Mouse (Mus musculus) erythroblast, embryonic 14.5 days (primary cell): ENCODE data around the gene E130309D02Rik. TPM values are rescaled to one million over a fixed set of nuclear protein-coding genes. Genes with fewer than 3 reads are reported as not detected.

Experiments
- H3K27me3 ChIP-seq: 2 replicates; pipeline ENCODE4 v1.6.1; 2012; ENCODE audit warnings: inconsistent platforms; ENCODE audit not compliant: control insufficient read depth
- H3K36me3 ChIP-seq: 2 replicates; pipeline ENCODE4 v1.6.1; 2012; ENCODE audit warnings: mild to moderate bottlenecking, inconsistent platforms; ENCODE audit not compliant: control insufficient read depth
- H3K4me1 ChIP-seq: 2 replicates; pipeline ENCODE4 v1.6.1; 2012; ENCODE audit warnings: inconsistent platforms; ENCODE audit not compliant: control insufficient read depth
- H3K4me3 ChIP-seq: replicated peaks from 2 replicates; pipeline ENCODE3; 2012; ENCODE audit warnings: moderate library complexity, mild to moderate bottlenecking, inconsistent platforms
- H3K9me3 ChIP-seq: 2 replicates; pipeline ENCODE4 v1.6.1; 2012; ENCODE audit warnings: low read length, inconsistent platforms, mixed read lengths; ENCODE audit not compliant: control insufficient read depth
- GATA1 ChIP-seq: IDR thresholded peaks from 2 replicates; pipeline ENCODE4 v1.6.1; 2012; ENCODE audit warnings: low read length, inconsistent platforms, mixed read lengths
- TAL1 ChIP-seq: IDR thresholded peaks from 3 replicates; pipeline ENCODE4 v1.6.1; 2012; ENCODE audit warnings: low read length, inconsistent platforms, mixed read lengths
- polyA plus RNA-seq: library from polyadenylated mRNA; stranded (reverse); fragments of >175 nt; gene quantifications from 2 replicates; pipeline ENCODE4 v1.2.3, GENCODE M21; 2012

Gene E130309D02Rik
- polyA plus RNA-seq, 1 experiment = 10.0 TPM

DNA sequence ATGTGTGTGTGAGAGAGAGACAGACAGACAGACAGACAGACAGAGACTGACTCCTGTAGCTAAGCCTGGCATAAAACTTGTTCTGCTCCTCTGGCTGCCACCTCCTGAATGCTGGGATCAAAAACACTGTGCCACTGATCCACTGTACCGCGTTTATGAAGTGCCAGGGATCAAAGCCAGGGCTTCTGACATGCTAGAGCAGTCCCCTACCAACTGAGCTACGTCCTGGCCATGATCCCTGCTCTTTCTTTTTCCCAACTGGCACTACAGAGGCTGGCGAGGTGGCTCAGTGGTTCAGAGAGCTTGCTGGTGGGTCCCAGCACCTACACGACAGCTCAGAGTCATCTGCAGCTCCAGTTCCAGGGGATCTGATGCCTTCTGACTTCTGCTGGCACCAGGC is 39.4 kb downstream of the E130309D02Rik start:
- no peaks in the 10 kb centered on the region for H3K36me3 ChIP-seq
- H3K27me3 ChIP-seq = peaks cover 26% of the 10 kb centered on the region
- no peaks in the 10 kb centered on the region for H3K9me3 ChIP-seq
- no peak for TF ChIP-seq GATA1
- no peak for TF ChIP-seq TAL1
- H3K4me1 ChIP-seq = no peaks in the 10 kb centered on the region; the same call in 1 of the 2 replicates
- H3K4me3 ChIP-seq = no peak overlapping the region

- Histone ChIP-seq H3K36me3 (no peaks in the 10 kb centered on the region), H3K4me1 (peaks cover 12% of the 10 kb centered on the region), H3K9me3 (no peaks in the 10 kb centered on the region), H3K4me3 (no peak overlapping the region), H3K27me3 (peaks cover 45% of the 10 kb centered on the region)
- TF ChIP-seq TAL1 (no peak), GATA1 (no peak)
These were observed 42.4 kb downstream of the E130309D02Rik start for GRCm38 (mm10) chr5:143272540-143273330.

- Histone ChIP-seq H3K36me3 (no peaks in the 10 kb centered on the region), H3K9me3 (no peaks in the 10 kb centered on the region), H3K4me1 (peaks cover 12% of the 10 kb centered on the region), H3K27me3 (peaks cover 39% of the 10 kb centered on the region), H3K4me3 (no peak overlapping the region)
- TF ChIP-seq GATA1 = no peak
- no peak for TF ChIP-seq TAL1
These were observed 43.1 kb downstream of the E130309D02Rik start for GRCm38 (mm10) chr5:143272108-143272507.

DNA sequence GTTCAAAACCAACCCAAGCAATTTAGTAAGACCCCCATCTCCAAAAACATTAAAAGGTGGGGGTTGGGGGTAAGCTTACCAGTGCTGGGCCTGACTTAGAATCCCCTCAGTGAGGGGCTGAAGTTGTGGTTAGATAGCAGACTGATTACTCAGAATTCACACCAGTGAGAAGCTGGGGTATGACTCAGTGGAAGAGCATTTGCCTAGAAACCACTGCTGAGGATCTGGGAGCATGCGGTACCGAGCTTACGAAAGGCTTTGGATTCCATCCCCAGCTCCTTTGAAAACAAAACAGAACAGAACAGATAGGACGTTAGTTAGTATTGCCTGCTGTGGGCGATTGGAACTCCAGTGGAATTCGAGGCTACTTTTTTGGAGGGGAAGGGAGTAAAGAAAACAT is 43.5 kb downstream of the E130309D02Rik start:
- TF ChIP-seq TAL1 = no peak
- TF ChIP-seq GATA1 = no peak
- Histone ChIP-seq H3K4me3 (no peak overlapping the region), H3K4me1 (peaks cover 12% of the 10 kb centered on the region), H3K36me3 (no peaks in the 10 kb centered on the region), H3K27me3 (peaks cover 37% of the 10 kb centered on the region), H3K9me3 (no peaks in the 10 kb centered on the region)

- Histone ChIP-seq H3K4me1 (peaks cover 12% of the 10 kb centered on the region), H3K9me3 (no peaks in the 10 kb centered on the region), H3K27me3 (peaks cover 31% of the 10 kb centered on the region), H3K36me3 (no peaks in the 10 kb centered on the region), H3K4me3 (peak overlapping the region; percentile 65)
- TF ChIP-seq GATA1 = no peak
- no peak for TF ChIP-seq TAL1
These were observed 45.0 kb downstream of the E130309D02Rik start for GRCm38 (mm10) chr5:143270151-143270519.

GRCm38 (mm10) chr5:143269363-143270150 is 45.6 kb downstream of the E130309D02Rik start, which contains the start of gene Zfp316:
Zfp316 (minus strand) TSS chr5:143270022.
- Histone ChIP-seq H3K9me3 (no peaks in the 10 kb centered on the region), H3K4me3 (peak within 1 kb of the TSS; percentile 65), H3K27me3 (peaks cover 31% of the 10 kb centered on the region), H3K36me3 (no peaks in the 10 kb centered on the region), H3K4me1 (peaks cover 12% of the 10 kb centered on the region)
- no peak for TF ChIP-seq GATA1
- TF ChIP-seq TAL1 = no peak

DNA sequence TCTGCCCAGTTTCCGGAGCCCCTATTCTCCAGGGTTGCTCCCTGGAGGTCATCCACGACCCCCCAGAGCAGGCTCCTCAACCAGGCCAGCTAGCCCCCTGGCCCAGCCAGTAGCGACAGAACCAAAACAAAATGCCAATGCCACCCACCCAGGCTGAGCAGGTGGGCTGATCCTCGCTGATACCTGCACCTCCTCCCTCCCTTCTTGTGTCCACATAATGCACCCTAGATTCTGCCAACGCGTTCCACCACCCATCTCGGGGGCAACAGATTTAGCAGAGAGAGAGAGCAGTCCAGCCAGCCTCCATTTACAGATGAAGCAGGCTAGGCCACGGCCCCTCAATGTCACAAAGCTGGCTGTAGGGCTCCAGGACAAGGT is 46.2 kb downstream of the E130309D02Rik start:
- peaks cover 31% of the 10 kb centered on the region for H3K27me3 ChIP-seq

DNA sequence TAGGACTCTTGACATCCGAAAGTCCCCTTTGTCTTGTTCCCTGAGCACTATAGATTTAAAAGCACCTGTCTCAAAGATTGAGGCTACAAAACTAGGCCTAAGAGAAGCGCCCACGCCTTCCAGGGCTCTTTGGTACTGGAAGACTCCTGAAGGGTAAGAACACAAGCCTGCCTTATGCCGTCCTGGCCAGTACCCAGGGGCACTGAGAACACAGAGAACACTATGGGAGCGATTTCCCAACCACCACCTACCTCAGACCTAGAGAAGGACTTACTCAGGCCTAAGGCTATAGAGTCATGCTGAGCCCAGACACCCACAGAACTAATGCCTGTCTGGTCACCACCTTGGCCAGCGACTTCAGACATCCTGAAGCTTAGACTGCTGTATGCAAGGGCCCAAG is 48.4 kb downstream of the E130309D02Rik start:
- Histone ChIP-seq H3K9me3 (no peaks in the 10 kb centered on the region), H3K4me3 (no peak overlapping the region), H3K36me3 (peaks cover 2% of the 10 kb centered on the region; the same call in 1 of the 2 replicates), H3K27me3 (peaks cover 31% of the 10 kb centered on the region), H3K4me1 (peaks cover 12% of the 10 kb centered on the region)
- TF ChIP-seq GATA1 (no peak), TAL1 (no peak)

More for the DNA sequence above, 46.2 kb downstream of the E130309D02Rik start:
- H3K4me1 ChIP-seq = peaks cover 12% of the 10 kb centered on the region
- H3K9me3 ChIP-seq = no peaks in the 10 kb centered on the region
- H3K4me3 ChIP-seq = peak overlapping the region; percentile 65
- no peaks in the 10 kb centered on the region for H3K36me3 ChIP-seq
- no peak for TF ChIP-seq TAL1
- TF ChIP-seq GATA1 = no peak

DNA sequence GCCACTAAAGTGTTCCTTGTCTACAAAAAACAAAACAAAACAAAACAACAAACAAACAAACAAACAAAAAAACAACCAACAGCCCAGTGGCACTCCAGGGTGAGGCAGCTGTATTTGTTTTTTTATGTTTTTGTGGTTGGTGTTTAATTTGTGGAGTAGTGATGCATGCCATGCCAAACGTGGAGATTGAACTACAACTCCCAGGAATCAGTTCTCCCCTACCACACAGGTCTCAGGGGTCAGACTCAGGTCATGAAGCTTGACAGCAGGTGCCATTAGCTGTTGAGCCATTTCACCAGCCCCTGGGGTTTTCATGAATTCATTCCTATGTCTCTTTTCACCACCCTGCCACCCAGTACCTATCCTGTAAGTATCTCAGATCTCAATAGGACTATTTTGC is 49.8 kb downstream of the E130309D02Rik start:
- Histone ChIP-seq H3K4me1 (peaks cover 12% of the 10 kb centered on the region), H3K9me3 (no peaks in the 10 kb centered on the region), H3K36me3 (peaks cover 2% of the 10 kb centered on the region; the same call in 1 of the 2 replicates), H3K27me3 (peaks cover 24% of the 10 kb centered on the region), H3K4me3 (no peak overlapping the region)
- TF ChIP-seq TAL1 (no peak), GATA1 (no peak)
